ENCODE assay signal across 8 mouse cellular contexts in the genomic region with DNA sequence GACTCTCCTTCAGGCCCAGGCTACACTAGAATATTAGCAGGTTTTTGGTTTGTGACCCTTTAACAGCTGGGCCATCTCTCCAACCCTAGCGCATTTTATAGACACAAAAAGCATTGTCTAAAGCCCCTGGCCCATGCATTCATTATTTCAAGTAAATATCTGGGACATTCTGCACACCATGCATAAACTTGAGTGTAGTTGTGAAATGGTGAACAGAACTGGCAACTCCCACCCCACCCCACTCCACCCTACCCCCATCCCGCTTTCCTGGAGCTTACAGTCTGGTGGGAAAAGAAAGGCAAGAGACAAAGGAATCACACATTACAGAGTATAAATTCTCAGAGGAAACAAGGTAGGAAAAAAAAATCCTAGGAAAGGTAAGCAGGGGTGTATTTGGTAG. TPM values are rescaled to one million over a fixed set of nuclear protein-coding genes. Genes with fewer than 3 reads are reported as not detected.
DNase-seq lines count a peak whose midpoint lies in the region; ATAC-seq and TF ChIP-seq lines count a peak whose summit lies in the region.

TSS of gene H2afy (minus strand) at position 162 of the 400 bp plus-strand sequence.

- no peak for DNase-seq in cerebellum, adult 2 months
- DNase-seq in cerebellum, postnatal 25 days = no peak
- DNase-seq in forebrain, postnatal 0 days = no peak
- DNase-seq in embryo, embryonic 10 days (ENCODE audit: low spot score) = no peak
- no peak for DNase-seq in right cerebral cortex, postnatal 10 days (ENCODE audit: low spot score in 2 of 2)

- no peaks in the 10 kb centered on the region for H3K36me3 ChIP-seq in forebrain, postnatal 0 days (ENCODE audit: insufficient read depth)
- 0 out of 2 replicates have a peak, but pooled peaks cover 5% of the 10 kb centered on the region for H3K36me3 ChIP-seq in hindbrain, embryonic 13.5 days
- no peaks in the 10 kb centered on the region for H3K36me3 ChIP-seq in liver, embryonic 15.5 days (replicated peaks)

- no peak for TF ChIP-seq CTCF in cerebellum, adult 2 months (IDR thresholded peaks at IDR 0.05; ENCODE audit: borderline replicate concordance, insufficient read depth, low read depth, low read length)
- TF ChIP-seq CTCF in forebrain, postnatal 0 days (IDR thresholded peaks at IDR 0.05; ENCODE audit: low read depth) = no peak

- peak within 1 kb of the TSS; percentile 87 for H3K27ac ChIP-seq in cerebellum, adult 2 months (ENCODE audit: insufficient read depth, low read length)
- peak within 1 kb of the TSS; percentile 86 for H3K27ac ChIP-seq in forebrain, postnatal 0 days (ENCODE audit: low read depth, low read length)
- H3K27ac ChIP-seq in hindbrain, embryonic 13.5 days = peak within 1 kb of the TSS; percentile 89
- H3K27ac ChIP-seq in liver, embryonic 15.5 days (replicated peaks) = peak within 1 kb of the TSS; percentile 75

- H3K4me1 ChIP-seq in cerebellum, adult 2 months (ENCODE audit: control insufficient read depth, insufficient read depth, low read length) = peaks cover 5% of the 10 kb centered on the region
- no peaks in the 10 kb centered on the region for H3K4me1 ChIP-seq in forebrain, postnatal 0 days (ENCODE audit: insufficient read depth)
- H3K4me1 ChIP-seq in hindbrain, embryonic 13.5 days (replicated peaks) = peaks cover 37% of the 10 kb centered on the region
- peaks cover 42% of the 10 kb centered on the region for H3K4me1 ChIP-seq in liver, embryonic 15.5 days (replicated peaks)

- no peaks in the 10 kb centered on the region for H3K9me3 ChIP-seq in forebrain, postnatal 0 days (ENCODE audit: low read length)
- H3K9me3 ChIP-seq in hindbrain, embryonic 13.5 days = no peaks in the 10 kb centered on the region
- no peaks in the 10 kb centered on the region for H3K9me3 ChIP-seq in liver, embryonic 15.5 days (replicated peaks)

- H3K27me3 ChIP-seq in cerebellum, adult 2 months (ENCODE audit: control insufficient read depth, insufficient read depth, low read length) = no peaks in the 10 kb centered on the region
- H3K27me3 ChIP-seq in forebrain, postnatal 0 days (ENCODE audit: insufficient read depth, low read length) = no peaks in the 10 kb centered on the region
- H3K27me3 ChIP-seq in hindbrain, embryonic 13.5 days = peaks cover 5% of the 10 kb centered on the region; the same call in 1 of the 2 replicates
- no peaks in the 10 kb centered on the region for H3K27me3 ChIP-seq in liver, embryonic 15.5 days

- 89% methylated on average over 2 of the region's 2 CpGs for WGBS in cerebellum, adult 2 months
- WGBS in forebrain, postnatal 0 days = 89% methylated on average over 2 of the region's 2 CpGs
- 84% methylated on average over 2 of the region's 2 CpGs for WGBS in hindbrain, embryonic 13.5 days
- 85% methylated on average over 2 of the region's 2 CpGs for WGBS in liver, embryonic 15.5 days (ENCODE audit: insufficient replicate concordance)

- H3K4me2 ChIP-seq in forebrain, postnatal 0 days (ENCODE audit: low read depth) = peak within 1 kb of the TSS; percentile 96
- H3K4me2 ChIP-seq in hindbrain, embryonic 13.5 days = peak within 1 kb of the TSS; percentile 91
- H3K4me2 ChIP-seq in liver, embryonic 15.5 days = peak within 1 kb of the TSS; percentile 88

- H3K4me3 ChIP-seq in cerebellum, adult 2 months (replicated peaks; ENCODE audit: insufficient read depth, low read depth, low read length) = peak within 1 kb of the TSS; percentile 89
- H3K4me3 ChIP-seq in forebrain, postnatal 0 days (ENCODE audit: low read depth, low read length) = peak within 1 kb of the TSS; percentile 94
- peak within 1 kb of the TSS; percentile 97 for H3K4me3 ChIP-seq in hindbrain, embryonic 13.5 days
- H3K4me3 ChIP-seq in liver, embryonic 15.5 days (replicated peaks) = peak within 1 kb of the TSS; percentile 85

- peak within 1 kb of the TSS; percentile 95 for H3K9ac ChIP-seq in forebrain, postnatal 0 days
- H3K9ac ChIP-seq in hindbrain, embryonic 13.5 days = peak within 1 kb of the TSS; percentile 99
- H3K9ac ChIP-seq in liver, embryonic 15.5 days = peak within 1 kb of the TSS; percentile 83

- ATAC-seq in activated CD4-positive, CD25-positive, alpha-beta regulatory T cell, adult 4 months = no peak
- no peak for ATAC-seq in forebrain, postnatal 0 days
- no peak for ATAC-seq in hindbrain, embryonic 13.5 days (ENCODE audit: low FRiP score)
- no peak for ATAC-seq in liver, embryonic 15.5 days (ENCODE audit: insufficient read depth)

- no peak for TF ChIP-seq POLR2A in cerebellum, adult 2 months (IDR thresholded peaks at IDR 0.05; ENCODE audit: borderline replicate concordance, insufficient read depth, low read length)

RNA-seq across cellular contexts. Expression of gene H2afy, which starts in this region (rescaled TPM):
- 152 and 166 TPM in 2 replicates for polyA plus RNA-seq in cerebellum, adult 2 months (2012; rRNA removed)
- polyA plus RNA-seq in activated CD4-positive, CD25-positive, alpha-beta regulatory T cell, adult 4 months (2017; shearing (Covaris generic)) = 100 to 1,000 TPM; 121 to 136 TPM
- total RNA-seq in forebrain, postnatal 0 days (2014; rRNA removed) = 151 and 181 TPM in 2 replicates
- 169 and 171 TPM in 2 replicates for polyA plus RNA-seq in forebrain, postnatal 0 days (2015; fragmentation: Nextera tagmentation; extraction: Ambion mirVana)
- 369 and 380 TPM in 2 replicates for polyA plus RNA-seq in hindbrain, embryonic 13.5 days (2015; fragmentation: Nextera tagmentation; extraction: Ambion mirVana)
- 83.7 and 87.4 TPM in 2 replicates for polyA plus RNA-seq in liver, embryonic 15.5 days (2015; fragmentation: Nextera tagmentation; extraction: Ambion mirVana)
